Mouse (Mus musculus): Measurements from ENCODE around the gene Cyb561.

DNA sequence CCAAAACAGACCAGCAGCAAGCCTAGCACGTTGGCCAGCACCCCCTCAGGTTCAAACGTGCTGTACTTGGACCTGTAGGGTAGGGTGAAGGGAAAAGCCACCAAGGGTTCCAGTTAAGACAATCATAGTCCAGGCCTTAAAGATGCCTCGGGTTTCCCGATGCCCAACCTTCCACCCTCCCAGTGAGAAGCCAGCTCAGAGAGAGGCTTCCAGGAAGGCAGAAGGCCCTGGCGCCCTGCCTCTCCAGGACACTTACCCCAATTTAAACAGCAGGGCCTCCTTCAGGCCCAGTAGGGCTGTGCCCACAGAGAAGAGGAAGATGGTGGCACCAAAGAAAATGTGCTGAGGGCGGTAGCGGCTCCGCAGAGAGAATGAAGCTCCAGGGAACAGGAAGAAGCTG lies 17.6 kb downstream of the Cyb561 start:
- TF ChIP-seq EP300 (IDR thresholded peaks at IDR 0.05; ENCODE audit: insufficient read depth, low read depth, low read length) (no peak), POLR2A (IDR thresholded peaks at IDR 0.05; ENCODE audit: insufficient read depth, low read depth, low read length) (no peak)

Measured in heart, adult 2 months (tissue).